Mouse (Mus musculus) kidney, embryonic 14.5 days (tissue): ENCODE data around the gene Morn1. TPM values are rescaled to one million over a fixed set of nuclear protein-coding genes. Genes with fewer than 3 reads are reported as not detected.
A peak's percentile ranks its signal among the peaks of the same experiment; 100 is the strongest.

Experiments used
- ATAC-seq: fragments of 200-750 bp; cut with Nextera tagmentation; 2 replicates; pipeline ENCODE4 v1.8.0; 2017; ENCODE audit warnings: moderate number of reproducible peaks, mild to moderate bottlenecking, moderate TSS enrichment, moderate library complexity; ENCODE audit not compliant: low FRiP score, low TSS enrichment
- H3K27ac ChIP-seq: fragments of 300-500 bp; sonication (generic); 2 replicates; pipeline ENCODE4 v1.5.1; 2014; ENCODE audit warnings: low read depth, mild to moderate bottlenecking, low read length, moderate library complexity, mixed read lengths
- H3K27me3 ChIP-seq: fragments of 300-500 bp; sonication (generic); 2 replicates; pipeline ENCODE4 v1.6.1; 2014; ENCODE audit warnings: mild to moderate bottlenecking, low read length; ENCODE audit not compliant: control insufficient read depth, insufficient read depth
- H3K36me3 ChIP-seq: fragments of 300-500 bp; sonication (generic); 2 replicates; pipeline ENCODE4 v1.6.1; 2014; ENCODE audit warnings: low read length, mixed read lengths; ENCODE audit not compliant: control insufficient read depth, insufficient read depth
- H3K4me1 ChIP-seq: fragments of 300-500 bp; sonication (generic); 2 replicates; pipeline ENCODE4 v1.6.1; 2014; ENCODE audit warnings: low read length, mixed read lengths; ENCODE audit not compliant: control insufficient read depth, insufficient read depth
- H3K4me2 ChIP-seq: fragments of 300-500 bp; sonication (generic); replicated peaks from 2 replicates; pipeline ENCODE4 v1.6.1; 2014; ENCODE audit warnings: low read depth, mild to moderate bottlenecking, low read length
- H3K4me3 ChIP-seq: fragments of 300-500 bp; sonication (generic); 2 replicates; pipeline ENCODE4 v1.5.1; 2014; ENCODE audit warnings: mild to moderate bottlenecking, low read length
- H3K9ac ChIP-seq: fragments of 300-500 bp; sonication (generic); 2 replicates; pipeline ENCODE4 v1.6.1; 2014; ENCODE audit warnings: low read depth, mild to moderate bottlenecking, low read length, moderate library complexity
- H3K9me3 ChIP-seq: fragments of 300-500 bp; sonication (generic); 2 replicates; pipeline ENCODE4 v1.6.1; 2016; ENCODE audit warnings: low read length; ENCODE audit not compliant: control insufficient read depth
- WGBS: fragments of 180-500 bp; shearing (Covaris S2); extraction: QIAGEN DNeasy Blood & Tissue Kit; methylation state at CpG from one replicate; pipeline ENCODE4 v1.1.7; 2014; 5-methylcytosine and 5-hydroxymethylcytosine counted together
- polyA plus RNA-seq: library from polyadenylated mRNA; unstranded; fragments of >200 nt; fragmentation: Nextera tagmentation; extraction: Ambion mirVana; gene quantifications from 2 replicates; pipeline ENCODE4 v1.2.1, GENCODE M21; 2014

Morn1 gene
- polyA plus RNA-seq, 1 experiment from 2014 or later, result 6.9 TPM

DNA sequence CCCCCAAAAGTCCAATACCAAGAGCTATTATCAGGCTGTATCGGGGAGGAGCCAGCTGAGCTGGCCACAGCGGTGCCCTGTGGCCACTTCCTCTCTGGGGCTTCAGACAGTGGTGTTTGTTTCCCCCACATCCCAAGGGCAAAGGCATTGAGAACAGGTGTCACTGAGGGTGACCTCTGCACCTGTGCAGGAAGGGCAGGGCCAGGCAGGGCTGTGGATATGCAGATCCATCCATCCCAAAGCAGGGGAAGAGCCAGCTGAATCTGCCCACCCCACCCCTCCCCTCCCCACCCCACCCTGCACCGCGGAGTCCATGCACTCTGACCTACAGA, 76.9 kb downstream of the Morn1 start:
- ATAC-seq, result 0 out of 2 replicates have a peak, but pooled peaks have one; percentile 32
- WGBS, result 35% methylated on average over 4 of the region's 4 CpGs
- H3K4me3 ChIP-seq, result no peak overlapping the region
- peak overlapping the region; percentile 47 for H3K27ac ChIP-seq
- H3K27me3 ChIP-seq, result no peaks in the 10 kb centered on the region
- no peaks in the 10 kb centered on the region for H3K9me3 ChIP-seq
- no peak overlapping the region for H3K9ac ChIP-seq
- H3K36me3 ChIP-seq, result peaks cover 18% of the 10 kb centered on the region
- peaks cover 40% of the 10 kb centered on the region for H3K4me1 ChIP-seq
- no peak overlapping the region for H3K4me2 ChIP-seq

DNA sequence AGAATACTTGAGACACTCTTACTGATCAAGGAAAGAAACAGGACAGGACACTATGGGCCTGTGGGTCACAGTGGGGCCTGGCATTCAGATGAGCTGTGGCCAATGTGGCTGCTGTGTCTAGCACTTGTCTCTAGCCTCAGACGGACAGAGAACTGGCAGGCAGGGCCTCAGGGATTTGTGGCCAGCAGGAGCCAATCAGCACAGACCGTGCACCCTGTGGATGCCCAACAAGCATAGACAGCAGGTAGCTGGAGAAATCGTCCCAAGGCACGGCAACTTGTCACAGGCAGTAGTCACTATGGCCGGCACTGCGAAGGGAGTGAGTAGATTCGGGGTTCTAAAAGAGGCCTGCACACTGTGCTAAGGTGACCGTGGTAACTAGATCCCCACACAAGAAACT, 77.3 kb downstream of the Morn1 start:
- Histone ChIP-seq H3K4me2 (no peak overlapping the region), H3K36me3 (peaks cover 14% of the 10 kb centered on the region), H3K4me3 (no peak overlapping the region), H3K27me3 (no peaks in the 10 kb centered on the region), H3K9ac (no peak overlapping the region), H3K9me3 (no peaks in the 10 kb centered on the region), H3K4me1 (peaks cover 40% of the 10 kb centered on the region), H3K27ac (no peak overlapping the region)
- WGBS, result 42% methylated on average over 8 of the region's 8 CpGs
- ATAC-seq, result 0 out of 2 replicates have a peak, but pooled peaks have one; percentile 37

DNA sequence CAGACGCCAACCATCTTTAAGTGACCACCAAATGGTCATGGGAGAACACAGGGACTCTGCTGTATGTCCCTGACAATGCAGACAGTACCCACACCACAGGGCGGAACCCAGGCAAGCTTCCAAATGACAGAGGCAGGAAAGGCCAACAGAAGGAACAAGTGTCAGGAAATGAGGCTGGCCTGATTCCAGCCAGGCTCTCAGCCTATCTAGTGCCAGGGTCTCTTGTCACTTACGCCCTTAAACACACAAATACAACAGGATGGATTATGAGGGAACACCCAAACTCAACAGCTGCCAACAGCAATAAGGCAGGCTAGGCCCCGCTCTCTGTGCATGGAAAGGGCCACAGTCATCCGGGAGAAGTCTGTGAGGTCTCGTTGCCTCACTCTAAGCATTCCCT, 78.2 kb downstream of the Morn1 start:
- no peak overlapping the region for H3K9ac ChIP-seq
- peak overlapping the region; percentile 11; the same call in 1 of the 2 replicates for H3K27ac ChIP-seq
- no peak overlapping the region for H3K4me3 ChIP-seq
- peaks cover 5% of the 10 kb centered on the region; the same call in 1 of the 2 replicates for H3K36me3 ChIP-seq
- H3K27me3 ChIP-seq, result no peaks in the 10 kb centered on the region
- H3K4me1 ChIP-seq, result peaks cover 40% of the 10 kb centered on the region
- no peaks in the 10 kb centered on the region for H3K9me3 ChIP-seq
- ATAC-seq, result no peak
- 80% methylated on average over 6 of the region's 6 CpGs for WGBS
- H3K4me2 ChIP-seq, result no peak overlapping the region

DNA sequence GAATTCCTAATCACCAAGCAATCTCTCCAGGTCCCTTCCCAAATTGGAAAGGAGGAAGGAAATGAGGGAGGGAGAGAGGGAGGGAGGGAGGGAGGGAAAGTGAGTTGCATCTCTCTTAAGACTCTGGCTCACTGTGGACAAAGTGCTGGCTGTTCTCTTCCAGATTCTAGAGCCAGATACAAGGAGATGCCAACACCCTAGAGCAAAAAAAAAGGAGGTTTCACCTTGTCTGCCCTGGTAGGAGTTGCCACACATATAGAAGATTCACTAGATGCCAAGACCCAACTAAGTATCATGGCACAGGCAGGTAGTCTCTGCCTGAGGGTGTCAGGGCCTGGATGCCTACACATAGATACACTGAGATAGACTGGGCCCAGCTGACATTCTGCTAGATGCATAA, 79.5 kb downstream of the Morn1 start:
- no peaks in the 10 kb centered on the region for H3K9me3 ChIP-seq
- ATAC-seq, result no peak
- H3K36me3 ChIP-seq, result no peaks in the 10 kb centered on the region
- H3K27ac ChIP-seq, result no peak overlapping the region
- no peak overlapping the region for H3K4me2 ChIP-seq
- no peak overlapping the region for H3K9ac ChIP-seq
- no peak overlapping the region for H3K4me3 ChIP-seq
- peaks cover 39% of the 10 kb centered on the region for H3K4me1 ChIP-seq
- H3K27me3 ChIP-seq, result no peaks in the 10 kb centered on the region

DNA sequence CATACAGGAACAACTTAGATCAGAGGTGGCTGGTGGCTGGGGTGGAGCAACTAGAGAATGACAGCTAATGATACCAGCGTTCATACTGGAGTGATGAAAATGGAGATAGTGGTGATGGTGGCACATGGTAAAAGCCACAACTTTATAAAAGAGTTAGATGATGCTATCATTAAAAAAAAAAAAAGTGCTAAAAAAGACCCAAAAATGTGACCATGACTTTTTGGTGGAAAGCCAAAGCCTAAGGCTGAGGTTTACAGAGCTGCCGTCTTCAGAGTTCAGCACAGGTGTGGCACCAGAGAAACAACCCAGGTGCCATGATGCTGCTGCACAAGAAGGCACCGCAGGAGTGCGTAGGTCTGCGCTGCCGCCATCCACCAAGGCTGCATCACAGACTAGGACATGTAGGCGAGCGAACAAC, 82.5 kb downstream of the Morn1 start:
- no peak for ATAC-seq
- H3K4me3 ChIP-seq, result no peak overlapping the region
- 94% methylated on average over 8 of the region's 8 CpGs for WGBS
- no peaks in the 10 kb centered on the region for H3K9me3 ChIP-seq
- H3K4me1 ChIP-seq, result peaks cover 45% of the 10 kb centered on the region
- H3K36me3 ChIP-seq, result no peaks in the 10 kb centered on the region
- H3K4me2 ChIP-seq, result no peak overlapping the region
- no peaks in the 10 kb centered on the region for H3K27me3 ChIP-seq
- H3K27ac ChIP-seq, result no peak overlapping the region
- no peak overlapping the region for H3K9ac ChIP-seq

GRCm38 (mm10) chr4:155170614-155171212, 84.3 kb downstream of the Morn1 start:
- peaks cover 55% of the 10 kb centered on the region for H3K4me1 ChIP-seq
- H3K4me2 ChIP-seq, result no peak overlapping the region
- no peaks in the 10 kb centered on the region for H3K36me3 ChIP-seq
- no peak overlapping the region for H3K9ac ChIP-seq
- H3K27me3 ChIP-seq, result no peaks in the 10 kb centered on the region
- 84% methylated on average over 8 of the region's 8 CpGs for WGBS
- no peak for ATAC-seq
- H3K4me3 ChIP-seq, result no peak overlapping the region
- H3K27ac ChIP-seq, result no peak overlapping the region
- H3K9me3 ChIP-seq, result no peaks in the 10 kb centered on the region

- Histone ChIP-seq H3K9me3 (no peaks in the 10 kb centered on the region), H3K9ac (no peak overlapping the region), H3K4me3 (no peak overlapping the region), H3K27ac (peak overlapping the region; percentile 96; the same call in 1 of the 2 replicates), H3K36me3 (no peaks in the 10 kb centered on the region), H3K4me1 (peaks cover 61% of the 10 kb centered on the region), H3K27me3 (no peaks in the 10 kb centered on the region), H3K4me2 (no peak overlapping the region)
- no peak for ATAC-seq
- WGBS, result 79% methylated on average over 5 of the region's 5 CpGs
Observed at GRCm38 (mm10) chr4:155171961-155172533, 85.7 kb downstream of the Morn1 start.

- H3K4me2 ChIP-seq, result peak overlapping the region; percentile 30
- peak overlapping the region; percentile 32 for H3K9ac ChIP-seq
- peak; percentile 90 for ATAC-seq
- WGBS, result 21% methylated on average over 21 of the region's 21 CpGs
- peaks cover 72% of the 10 kb centered on the region for H3K4me1 ChIP-seq
- H3K9me3 ChIP-seq, result no peaks in the 10 kb centered on the region
- no peaks in the 10 kb centered on the region for H3K36me3 ChIP-seq
- H3K27ac ChIP-seq, result peak overlapping the region; percentile 96
- no peak overlapping the region for H3K4me3 ChIP-seq
- H3K27me3 ChIP-seq, result no peaks in the 10 kb centered on the region
Observed at GRCm38 (mm10) chr4:155172909-155173821, 86.8 kb downstream of the Morn1 start.
